23 mouse cellular contexts compared by ENCODE assay signal in the genomic region with DNA sequence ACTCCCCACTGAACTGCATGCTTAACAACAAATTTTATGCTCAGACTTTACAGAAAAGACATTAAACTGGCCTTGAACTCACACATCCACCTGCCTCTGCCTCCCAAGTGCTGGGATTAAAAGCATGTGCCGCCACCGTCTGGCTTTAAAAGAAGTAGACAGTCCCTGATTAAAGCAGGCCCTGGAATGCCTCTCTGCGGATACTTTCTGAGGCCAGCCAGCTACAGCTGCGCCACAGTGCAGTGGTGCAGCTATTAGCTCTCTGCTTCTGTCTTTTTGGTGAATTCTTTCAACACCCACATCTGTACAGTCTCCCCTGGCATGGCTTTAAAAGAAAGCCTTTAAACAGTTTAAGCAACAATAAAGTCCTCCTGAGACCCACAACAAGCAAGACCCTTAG. TPM values are rescaled to one million over a fixed set of nuclear protein-coding genes. Genes with fewer than 3 reads are reported as not detected.
A peak's percentile ranks its signal among the peaks of the same experiment; 100 is the strongest.
DNase-seq lines count a peak whose midpoint lies in the region; ATAC-seq lines count a peak whose summit lies in the region.
"Had no signal": no experiment of that assay in that cellular context is flagged by ENCODE, and none has a peak within 500 bp of the region (broad histone marks: within the 10 kb centered on the region; RNA-seq: fewer than 3 reads in every experiment).

No protein-coding gene starts in this region.

- H3K9me3 ChIP-seq in embryonic facial prominence, embryonic 15.5 days (replicated peaks): no peaks in the 10 kb centered on the region
- H3K9me3 ChIP-seq in limb, embryonic 12.5 days: no peaks in the 10 kb centered on the region
- H3K9me3 ChIP-seq: embryonic facial prominence, embryonic 13.5 days; forebrain, embryonic 12.5 days; heart, embryonic 12.5 days; hindbrain, embryonic 15.5 days had no signal

- H3K27ac ChIP-seq in embryonic facial prominence, embryonic 15.5 days (replicated peaks): no peak overlapping the region
- 0 out of 2 replicates have a peak overlapping the region, but pooled peaks have one; percentile 45 for H3K27ac ChIP-seq in limb, embryonic 12.5 days
- H3K27ac ChIP-seq: embryonic facial prominence, embryonic 13.5 days; forebrain, embryonic 12.5 days; heart, adult 2 months; hindbrain, embryonic 15.5 days had no signal

- H3K4me3 ChIP-seq in embryonic facial prominence, embryonic 15.5 days (replicated peaks): no peak overlapping the region
- no peak overlapping the region for H3K4me3 ChIP-seq in limb, embryonic 12.5 days (replicated peaks)
- H3K4me3 ChIP-seq: embryonic facial prominence, embryonic 13.5 days; erythroblast, embryonic 14.5 days; forebrain, embryonic 12.5 days; heart, adult 2 months; heart, embryonic 12.5 days; hindbrain, embryonic 15.5 days had no signal

- no peak overlapping the region for H3K4me2 ChIP-seq in embryonic facial prominence, embryonic 15.5 days (replicated peaks)
- H3K4me2 ChIP-seq in limb, embryonic 12.5 days: no peak overlapping the region
- H3K4me2 ChIP-seq: embryonic facial prominence, embryonic 13.5 days; forebrain, embryonic 12.5 days; heart, embryonic 12.5 days; hindbrain, embryonic 15.5 days had no signal

- 11% methylated on average over 4 of the region's 4 CpGs for WGBS in embryonic facial prominence, embryonic 15.5 days
- 12% methylated on average over 4 of the region's 4 CpGs for WGBS in limb, embryonic 12.5 days

- DNase-seq in embryo, embryonic 11 days: peak; percentile 41
- DNase-seq in embryo, embryonic 10 days (ENCODE audit: low spot score): no peak
- peak; percentile 16 for DNase-seq in mesoderm, embryonic 11.5 days (ENCODE audit: low read depth, low spot score)
- DNase-seq in cerebellum, adult 9-10 months: no peak
- no peak for DNase-seq in adrenal gland, postnatal 10 days
- no peak for DNase-seq in lung, postnatal 25 days (ENCODE audit: low spot score)
- DNase-seq: adrenal gland, postnatal 25 days; cerebellum, adult 2 months; cerebellum, postnatal 14 days; gastrocnemius, postnatal 14 days; heart, adult 2 months had no signal

- 0 out of 2 replicates have a peak, but pooled peaks have one; percentile 36 for ATAC-seq in embryonic facial prominence, embryonic 15.5 days (ENCODE audit: insufficient number of reproducible peaks, low FRiP score, low TSS enrichment, low read depth)
- ATAC-seq in limb, embryonic 12.5 days (ENCODE audit: insufficient number of reproducible peaks, insufficient read depth, low FRiP score, low TSS enrichment, low read depth): peak; percentile 49; the same call in 1 of the 2 replicates
- ATAC-seq: forebrain, embryonic 16.5 days; intestine, embryonic 16.5 days had no signal

- no peaks in the 10 kb centered on the region for H3K27me3 ChIP-seq in embryonic facial prominence, embryonic 15.5 days
- H3K27me3 ChIP-seq in limb, embryonic 12.5 days: no peaks in the 10 kb centered on the region
- H3K27me3 ChIP-seq: embryonic facial prominence, embryonic 13.5 days; forebrain, embryonic 12.5 days; heart, embryonic 12.5 days; hindbrain, embryonic 15.5 days had no signal

- no peak overlapping the region for H3K9ac ChIP-seq in embryonic facial prominence, embryonic 15.5 days
- H3K9ac ChIP-seq in limb, embryonic 12.5 days (replicated peaks): no peak overlapping the region
- H3K9ac ChIP-seq: embryonic facial prominence, embryonic 13.5 days; forebrain, embryonic 12.5 days; heart, embryonic 12.5 days; hindbrain, embryonic 15.5 days had no signal

- no peaks in the 10 kb centered on the region for H3K36me3 ChIP-seq in embryonic facial prominence, embryonic 15.5 days
- no peaks in the 10 kb centered on the region for H3K36me3 ChIP-seq in limb, embryonic 12.5 days
- H3K36me3 ChIP-seq: embryonic facial prominence, embryonic 13.5 days; forebrain, embryonic 12.5 days; heart, embryonic 12.5 days; hindbrain, embryonic 15.5 days had no signal

- H3K4me1 ChIP-seq in embryonic facial prominence, embryonic 15.5 days: 0 out of 2 replicates have a peak, but pooled peaks cover 9% of the 10 kb centered on the region
- H3K4me1 ChIP-seq in limb, embryonic 12.5 days (replicated peaks): peaks cover 15% of the 10 kb centered on the region

RNA-seq across cellular contexts. Expression of a gene that starts 8.2 kb away (rescaled TPM):
- 0.23 and 0.33 TPM in 2 replicates for polyA plus RNA-seq in embryonic facial prominence, embryonic 15.5 days (2015; fragmentation: Nextera tagmentation; extraction: Ambion mirVana)
- 0.26 and 0.42 TPM in 2 replicates for polyA plus RNA-seq in limb, embryonic 12.5 days (2016; fragmentation: Nextera tagmentation; extraction: Ambion mirVana)
- total RNA-seq in adrenal gland, postnatal 10 days (2021): 10 to 100 TPM in 1 of 2 experiments, 1 to 10 TPM in 1; 8.2 to 13.6 TPM
- total RNA-seq: common myeloid progenitor, adult 5-6 weeks; heart, adult 2 months; heart, postnatal 25 days had no signal
- polyA plus RNA-seq: C2C12 had no signal

RNA-seq across cellular contexts. Expression of a gene that starts 11.5 kb away (rescaled TPM):
- 36.5 and 36.7 TPM in 2 replicates for polyA plus RNA-seq in embryonic facial prominence, embryonic 15.5 days (2015; fragmentation: Nextera tagmentation; extraction: Ambion mirVana)
- polyA plus RNA-seq in limb, embryonic 12.5 days (2016; fragmentation: Nextera tagmentation; extraction: Ambion mirVana): 22.3 and 24.9 TPM in 2 replicates
- 10 to 100 TPM; 50.4 to 50.6 TPM for total RNA-seq in adrenal gland, postnatal 10 days (2021)

Comparison
In these comparisons a context has a peak if more than half of its experiments do, and no peak if none do; other contexts are left out.
1. DNase-seq: peak in embryo, embryonic 11 days (single experiment) and mesoderm, embryonic 11.5 days (single experiment); none in embryo, embryonic 10 days (single experiment), cerebellum, adult 9-10 months (single experiment), adrenal gland, postnatal 10 days (single experiment) and lung, postnatal 25 days (single experiment).